Mouse (Mus musculus) testis, postnatal 14 days (tissue): Measurements from ENCODE around the gene Zc3h7b.

Experiments used
- DNase-seq: peaks from one replicate; pipeline ENCODE4 v3.0.0; 2021; ENCODE audit warnings: low spot score

Zc3h7b gene

DNA sequence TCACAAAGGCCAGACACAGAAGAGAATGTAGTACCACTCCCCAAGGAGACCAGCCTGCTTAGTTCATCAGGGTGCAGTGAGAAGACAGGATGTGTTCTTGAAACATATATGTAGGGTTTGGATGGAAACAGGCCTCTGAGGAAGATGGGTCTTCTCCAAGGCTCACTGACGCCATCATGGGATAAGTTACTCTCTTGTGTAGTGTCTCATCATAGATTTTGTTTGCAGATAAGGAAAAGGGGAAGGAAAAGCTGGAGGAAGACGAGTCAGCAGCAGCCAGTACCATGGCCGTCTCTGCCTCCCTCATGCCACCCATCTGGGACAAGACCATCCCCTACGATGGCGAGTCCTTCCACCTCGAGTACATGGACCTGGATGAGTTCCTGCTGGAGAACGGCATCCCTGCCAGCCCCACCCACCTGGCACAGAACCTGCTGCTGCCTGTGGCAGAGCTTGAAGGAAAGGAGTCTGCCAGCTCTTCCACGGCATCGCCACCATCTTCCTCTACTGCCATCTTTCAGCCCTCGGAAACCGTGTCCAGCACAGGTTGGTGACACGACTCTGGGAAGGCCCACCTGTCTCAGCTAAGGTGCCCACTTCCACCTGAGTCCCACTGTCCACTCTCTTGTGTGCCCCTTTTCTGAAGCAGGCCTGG lies 70.0 kb downstream of the Zc3h7b start:
- DNase-seq: no peak

DNA sequence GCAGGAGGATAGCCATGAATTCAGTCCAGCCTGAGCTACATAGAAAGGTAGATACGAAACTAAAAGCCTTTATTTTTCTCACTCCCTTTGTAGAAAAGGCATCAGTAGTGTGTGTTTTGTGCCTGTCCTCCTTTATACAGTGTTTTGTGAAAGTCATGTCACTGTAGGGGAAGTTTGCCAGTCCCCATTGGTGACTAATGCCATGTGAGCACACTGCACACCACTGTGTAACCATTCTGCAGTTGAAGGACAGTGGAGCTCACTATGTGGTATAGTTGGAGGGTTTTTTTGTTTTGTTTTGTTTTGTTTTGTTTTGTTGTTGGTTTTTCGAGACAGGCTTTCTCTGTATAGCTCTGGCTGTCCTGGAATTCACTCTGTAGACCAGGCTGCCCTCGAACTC lies 73.5 kb downstream of the Zc3h7b start:
- DNase-seq: no peak

DNA sequence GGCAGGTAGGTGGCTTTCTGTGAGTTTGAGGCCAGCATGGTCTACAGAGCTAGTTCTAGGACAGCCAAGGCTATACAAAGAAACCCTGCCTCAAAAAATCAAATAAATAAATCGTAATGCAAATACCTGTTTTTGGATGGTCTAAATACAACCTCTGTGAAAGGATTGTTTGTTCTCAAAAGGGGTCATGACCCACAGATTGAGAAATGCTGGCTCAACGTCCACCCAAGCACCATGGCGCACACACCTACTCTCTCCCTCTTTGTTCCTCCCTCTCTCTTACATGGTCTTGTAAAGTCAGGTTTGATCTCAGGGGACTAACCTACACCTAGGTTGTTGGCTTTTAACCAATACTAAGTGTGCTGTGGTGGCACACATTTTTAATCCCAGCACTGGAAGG lies 77.8 kb downstream of the Zc3h7b start:
- no peak for DNase-seq

DNA sequence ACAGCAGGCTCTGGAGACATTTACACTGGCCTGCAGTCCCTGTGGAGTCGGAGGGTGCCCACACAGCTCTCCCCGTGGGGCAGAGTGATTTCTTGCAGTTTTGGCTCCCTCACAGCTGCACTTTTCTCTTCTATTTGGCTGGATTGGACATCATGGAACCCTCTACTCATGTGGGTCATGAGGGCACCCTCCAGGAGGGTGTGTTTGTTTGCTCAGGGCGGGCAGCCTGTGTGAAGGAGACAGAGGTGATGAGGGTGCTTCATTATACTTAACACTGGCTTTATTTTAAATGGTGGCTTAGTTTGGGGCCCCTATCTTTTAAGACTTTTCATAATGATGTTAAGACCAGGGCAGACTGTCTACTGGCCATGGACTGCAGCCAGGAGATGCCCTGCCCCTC lies 80.0 kb downstream of the Zc3h7b start:
- no peak for DNase-seq

DNA sequence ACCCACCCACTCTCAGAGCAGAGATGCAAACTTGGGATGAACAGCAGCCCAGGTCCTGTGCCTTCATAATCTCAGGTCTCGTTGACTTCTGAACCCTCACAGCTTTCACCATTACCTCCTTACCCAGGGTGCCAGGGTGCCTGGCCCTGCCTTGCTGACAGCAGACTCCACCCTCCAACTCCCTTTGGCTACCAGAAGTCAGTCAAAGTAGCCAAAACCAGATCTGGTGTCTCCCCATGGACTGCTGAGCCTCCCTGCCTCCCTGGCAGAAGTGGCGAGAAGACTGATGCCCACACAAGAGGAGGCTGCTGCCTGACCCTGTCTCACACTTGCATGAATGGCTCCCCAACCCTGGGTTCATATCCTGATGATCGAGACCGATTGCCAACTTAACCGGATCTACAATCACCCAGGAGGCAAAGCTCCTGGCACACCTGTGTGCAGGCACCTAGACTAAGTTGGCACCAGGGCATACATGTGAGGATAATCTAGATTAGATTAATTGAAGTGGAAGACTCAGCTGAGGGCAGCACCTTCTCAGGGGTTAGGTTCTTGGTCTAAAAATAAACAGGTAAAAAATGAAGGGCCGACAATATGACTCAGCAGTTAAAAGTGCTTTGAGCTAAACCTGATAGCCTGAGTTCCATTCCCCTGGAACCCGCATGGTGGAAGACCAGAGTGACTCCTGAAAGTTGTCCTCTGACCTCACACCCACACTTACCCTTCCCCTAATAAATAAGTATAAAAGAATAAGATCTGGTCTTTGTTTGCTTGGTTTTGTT lies 83.8 kb downstream of the Zc3h7b start:
- no peak for DNase-seq

DNA sequence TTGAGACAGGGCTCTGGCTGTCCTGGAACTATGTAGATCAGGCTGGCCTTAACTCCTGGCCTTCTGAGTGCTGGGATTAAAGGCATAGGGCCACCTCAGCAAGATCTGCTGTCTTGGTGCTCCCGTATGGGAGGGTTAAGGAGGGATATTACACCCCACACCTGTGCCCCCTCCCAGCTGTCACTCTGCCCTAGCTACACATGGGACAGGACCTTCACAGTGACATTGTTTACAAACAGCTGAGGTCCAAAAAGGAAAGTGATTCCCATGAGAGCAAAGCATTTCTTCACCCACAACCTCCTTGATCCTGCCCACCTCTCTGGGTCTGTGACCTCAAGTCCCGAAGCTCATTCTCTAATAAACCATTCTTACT lies 84.3 kb downstream of the Zc3h7b start:
- no peak for DNase-seq

DNA sequence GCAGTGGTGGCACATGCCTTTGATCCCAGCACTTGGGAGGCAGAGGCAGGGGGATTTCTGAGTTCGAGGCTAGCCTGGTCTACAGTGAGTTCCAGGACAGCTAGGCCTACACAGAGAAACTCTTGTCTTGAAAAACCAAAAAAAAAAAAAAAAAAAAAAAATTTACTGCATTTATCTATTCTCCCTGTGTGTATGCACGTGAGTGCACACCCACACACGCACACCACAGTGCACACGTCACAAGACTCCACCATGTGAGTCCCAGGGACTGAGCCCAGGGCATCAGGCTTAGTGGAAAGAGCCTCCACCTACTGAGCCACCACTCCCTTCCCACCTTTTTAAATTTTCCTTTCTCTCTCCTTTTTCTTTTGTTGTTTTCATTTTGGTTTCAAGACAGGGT lies 85.7 kb downstream of the Zc3h7b start:
- no peak for DNase-seq

DNA sequence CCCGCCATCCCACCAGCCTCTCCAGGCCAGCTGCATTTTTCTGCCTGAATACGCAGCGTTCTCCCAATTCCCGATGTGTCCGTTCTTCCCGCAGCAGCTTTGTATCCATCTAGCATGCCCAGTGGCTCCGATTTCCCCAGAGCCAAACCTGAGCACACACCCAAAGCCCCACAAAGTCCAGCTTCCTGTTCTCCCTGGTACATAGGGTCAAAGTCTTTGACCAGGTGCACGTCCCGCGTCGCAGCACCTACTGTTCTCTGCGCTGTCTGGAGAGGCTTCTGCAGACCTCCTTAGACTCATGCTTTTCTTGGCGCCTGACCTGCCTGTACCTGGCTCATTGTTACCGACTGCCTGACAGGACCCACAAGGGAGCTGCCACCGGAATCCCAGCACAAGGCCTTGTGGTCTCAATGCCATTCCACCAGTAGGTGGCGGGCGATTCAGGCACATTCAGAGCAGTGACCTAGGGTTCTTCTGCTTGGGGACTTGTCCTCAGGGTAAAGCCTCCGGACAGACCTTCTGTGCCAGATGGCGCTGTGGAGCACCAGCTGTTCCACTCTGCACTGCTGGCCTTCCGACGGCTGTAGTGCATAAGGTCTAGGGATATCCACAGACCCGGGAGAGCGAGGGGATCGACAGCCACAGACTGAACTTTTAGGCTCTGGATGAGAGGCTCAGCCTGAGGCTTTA lies 86.4 kb downstream of the Zc3h7b start:
- DNase-seq: peak; percentile 81

DNA sequence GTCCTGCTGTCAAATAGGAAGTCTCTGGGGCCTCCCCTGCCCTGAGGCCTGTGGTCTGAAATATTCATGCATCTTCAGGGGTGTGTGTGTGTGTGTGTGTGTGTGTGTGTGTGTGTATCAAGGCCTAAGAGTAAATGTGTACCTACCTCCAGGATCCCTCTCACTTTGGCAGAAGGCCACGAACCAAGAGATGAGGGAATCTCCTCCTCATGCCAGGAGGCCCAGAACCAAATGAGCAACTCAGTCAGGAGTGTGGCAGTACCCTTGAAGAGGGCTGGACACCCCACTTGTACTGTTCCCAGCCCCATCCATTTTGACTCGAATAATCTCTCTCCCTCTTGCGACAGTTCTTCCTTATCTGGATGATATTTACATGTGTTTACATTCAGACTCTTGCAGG lies 87.4 kb downstream of the Zc3h7b start:
- no peak for DNase-seq

DNA sequence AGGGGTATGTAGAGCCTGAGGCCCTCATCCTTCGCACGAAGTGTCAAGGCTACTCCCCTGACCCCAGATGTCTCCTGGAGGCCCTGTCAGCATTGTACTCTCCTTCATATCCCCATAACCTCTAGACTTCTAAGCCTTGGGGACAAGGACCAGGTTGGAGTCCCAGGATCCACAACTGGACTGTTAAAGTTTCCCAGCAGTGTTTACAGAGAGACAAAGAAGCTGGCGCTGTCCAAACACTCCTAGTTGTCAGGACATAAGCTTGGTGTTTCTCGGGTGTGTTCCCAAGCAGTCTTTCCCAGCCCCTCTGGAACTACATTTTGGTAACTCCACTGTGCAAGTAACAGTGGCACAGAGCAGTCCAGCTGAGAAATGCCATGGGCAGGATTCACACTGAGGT lies 88.6 kb downstream of the Zc3h7b start:
- DNase-seq: no peak

DNA sequence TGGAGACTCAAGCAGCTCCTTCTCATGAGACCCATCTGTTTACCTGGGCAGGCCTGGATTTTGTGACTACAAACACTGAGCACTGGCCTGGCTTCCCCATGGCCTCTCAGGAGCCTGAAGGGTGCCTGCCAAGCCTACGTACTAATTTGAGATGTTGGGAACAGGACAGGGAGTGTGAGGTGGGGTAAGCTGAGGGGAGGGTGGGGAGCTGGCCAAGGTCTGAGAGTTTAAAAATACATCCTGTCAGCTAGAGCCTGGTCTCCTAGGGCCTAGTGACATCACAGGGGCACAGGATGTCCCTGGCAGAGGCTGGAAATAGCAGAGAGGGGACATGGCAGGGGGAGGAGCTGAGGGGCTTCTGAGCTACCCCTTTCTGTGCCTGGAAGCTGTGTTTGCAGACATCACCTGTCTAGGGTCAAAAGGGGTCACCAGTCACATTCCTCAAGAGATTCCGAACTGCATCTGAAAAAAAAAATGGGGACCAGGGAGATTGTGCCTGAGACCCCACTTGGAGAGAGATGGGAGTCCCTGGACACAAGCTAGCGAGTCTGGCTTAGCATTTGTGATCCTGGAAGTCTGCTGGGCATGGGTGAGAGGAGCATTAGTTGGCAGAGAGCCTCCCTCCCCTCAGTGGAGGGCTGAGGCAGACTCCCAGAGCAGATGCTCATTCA lies 89.4 kb downstream of the Zc3h7b start:
- no peak for DNase-seq

DNA sequence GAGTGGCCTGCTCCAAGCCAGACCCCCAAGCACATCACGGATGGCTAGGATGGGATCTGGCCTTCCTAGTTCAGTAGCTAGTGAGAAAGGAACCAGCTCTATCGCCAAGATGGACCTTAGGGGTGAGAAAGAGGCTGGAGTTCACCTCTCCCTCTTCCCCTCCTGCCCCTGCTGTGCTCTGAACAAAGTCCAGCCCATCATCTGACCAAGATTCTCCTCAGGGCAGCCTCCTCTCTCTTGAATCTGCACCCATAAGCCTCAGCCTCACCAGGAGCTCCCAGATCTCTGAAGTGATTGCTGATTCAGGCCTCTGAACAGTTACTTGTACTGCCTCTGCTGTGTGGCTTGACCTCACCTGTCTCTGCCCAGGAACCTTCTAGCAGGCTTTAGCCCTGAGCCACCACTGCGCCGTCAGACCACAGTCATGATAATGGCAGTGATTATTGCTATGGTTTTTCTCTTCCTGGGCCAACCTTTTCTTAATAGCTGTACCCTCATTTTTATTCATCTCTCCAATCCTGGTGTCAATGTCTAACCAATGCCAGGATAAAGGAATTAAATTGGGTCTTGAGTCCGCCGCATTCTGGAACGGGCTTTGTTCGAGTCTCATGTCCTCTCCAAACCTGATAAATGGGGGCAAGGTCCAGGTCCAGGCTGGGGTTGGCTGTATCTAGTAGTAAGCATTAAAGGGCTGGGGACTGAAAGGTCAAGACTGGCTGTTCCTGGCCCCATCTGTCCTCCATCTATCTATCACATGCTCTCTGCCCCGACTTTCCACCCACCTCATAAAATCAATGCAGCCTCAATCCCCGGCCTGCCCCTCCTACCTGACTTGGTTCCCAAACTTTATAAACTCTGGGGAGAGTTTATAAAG lies 90.4 kb downstream of the Zc3h7b start:
- DNase-seq: no peak

DNA sequence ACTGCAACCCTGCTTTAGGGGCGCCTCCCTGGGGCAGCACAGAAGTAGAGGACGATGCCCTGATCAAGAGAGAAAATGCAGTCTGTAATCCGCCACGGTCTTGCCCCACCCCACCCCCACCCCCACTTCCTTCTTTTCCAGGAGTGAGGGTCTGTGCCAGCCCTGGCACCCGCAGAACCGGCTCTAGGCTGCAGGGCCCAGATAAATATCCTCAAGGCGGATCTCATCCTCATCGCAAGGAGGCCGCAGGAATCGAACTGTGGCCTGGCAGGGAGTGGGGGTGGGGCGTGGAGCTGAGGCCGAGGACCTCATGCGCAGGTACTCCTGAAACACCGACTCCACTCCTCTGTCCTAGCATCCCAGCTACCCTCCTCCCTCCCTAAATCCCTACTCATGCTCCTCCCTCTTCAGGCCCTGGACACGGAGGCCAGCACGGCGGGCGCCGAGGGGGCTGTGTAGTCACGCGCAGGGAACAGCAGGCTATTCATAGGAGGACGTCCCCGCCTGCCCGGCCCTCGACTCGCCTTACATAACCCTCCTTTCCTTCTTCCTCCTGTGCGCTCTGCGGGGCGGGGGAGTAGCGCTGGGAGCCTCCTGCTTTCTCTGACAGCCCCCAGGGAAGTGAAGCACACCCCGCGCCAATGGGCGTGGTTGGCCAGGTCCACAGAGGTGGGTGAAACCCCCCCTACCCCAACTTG lies 91.4 kb downstream of the Zc3h7b start:
- peak; percentile 85 for DNase-seq

DNA sequence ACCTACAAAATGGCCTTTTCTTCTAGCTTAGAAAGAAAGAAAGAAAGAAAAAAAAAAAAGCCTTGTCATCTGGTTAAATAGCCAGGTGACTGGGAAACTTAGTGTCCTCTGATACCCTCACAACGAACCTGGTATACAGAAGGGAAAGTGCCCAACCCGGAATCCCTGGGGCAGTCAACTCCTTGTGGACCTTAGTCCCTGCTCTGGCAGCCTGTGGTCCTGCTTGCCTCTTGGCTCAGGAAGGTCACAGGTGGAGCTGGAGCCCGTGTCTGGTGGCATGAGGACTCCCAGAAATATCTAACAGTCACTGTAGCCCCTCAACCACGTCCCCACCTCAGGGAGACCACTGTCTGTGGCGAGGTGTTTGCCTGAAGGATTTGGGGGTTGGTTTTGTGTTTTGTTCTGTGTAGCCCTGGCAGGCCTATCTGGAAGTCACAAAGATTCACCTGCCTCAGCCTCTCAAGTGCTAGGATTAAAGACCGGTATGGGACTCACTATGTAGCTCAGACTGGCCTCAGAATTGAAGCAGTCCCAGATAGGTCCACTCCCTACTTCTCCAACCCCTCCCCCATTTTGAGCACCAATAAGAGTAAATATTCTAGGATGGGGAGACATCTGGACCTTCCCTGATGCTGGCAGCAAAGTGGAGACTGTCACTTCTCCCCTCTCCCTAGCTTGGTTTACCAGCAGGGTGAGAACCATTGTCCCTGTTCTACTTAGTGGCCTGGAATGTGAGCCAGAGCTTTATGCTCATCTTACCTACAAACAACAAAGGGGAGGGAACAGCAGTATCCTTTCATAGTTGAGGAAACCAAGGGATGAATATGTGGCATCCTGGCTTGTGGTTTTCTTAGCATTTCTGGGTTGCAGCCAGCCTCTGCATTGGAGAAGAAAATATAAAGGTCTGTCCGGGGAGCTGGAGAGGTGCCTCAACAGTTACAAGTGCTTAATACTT lies 92.4 kb downstream of the Zc3h7b start:
- DNase-seq: no peak

DNA sequence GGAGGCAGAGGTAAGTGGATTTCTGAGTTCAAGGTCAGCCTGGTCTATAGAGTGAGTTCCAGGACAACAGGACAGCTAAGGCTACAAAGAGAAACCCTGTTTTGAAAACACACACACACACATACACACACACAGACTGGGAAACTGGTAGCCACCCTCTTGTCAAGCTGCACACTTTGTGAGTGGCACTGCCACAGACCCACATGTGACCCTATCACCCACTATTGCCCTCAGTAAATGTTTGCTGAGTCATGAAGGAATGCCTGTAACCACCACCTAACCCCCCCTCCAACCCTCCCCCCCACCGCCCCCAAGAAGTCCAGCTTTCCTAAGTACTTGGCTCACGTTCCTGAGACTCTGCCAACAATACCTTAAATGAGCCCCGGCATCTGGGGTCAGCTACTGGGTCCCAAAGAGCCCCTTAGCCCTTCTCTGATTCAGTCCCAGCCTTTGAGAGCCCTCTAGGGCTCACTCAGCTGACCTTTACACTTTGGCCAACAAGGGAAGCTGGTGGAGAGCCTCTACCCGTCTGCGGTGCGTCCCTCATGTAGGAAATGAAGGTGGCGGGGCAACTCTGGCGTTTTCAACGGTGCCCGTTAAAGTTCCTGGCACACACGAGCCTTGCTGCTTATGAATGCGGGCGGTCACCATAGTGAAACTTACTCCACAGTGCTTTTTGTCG lies 93.8 kb downstream of the Zc3h7b start:
- DNase-seq: no peak

DNA sequence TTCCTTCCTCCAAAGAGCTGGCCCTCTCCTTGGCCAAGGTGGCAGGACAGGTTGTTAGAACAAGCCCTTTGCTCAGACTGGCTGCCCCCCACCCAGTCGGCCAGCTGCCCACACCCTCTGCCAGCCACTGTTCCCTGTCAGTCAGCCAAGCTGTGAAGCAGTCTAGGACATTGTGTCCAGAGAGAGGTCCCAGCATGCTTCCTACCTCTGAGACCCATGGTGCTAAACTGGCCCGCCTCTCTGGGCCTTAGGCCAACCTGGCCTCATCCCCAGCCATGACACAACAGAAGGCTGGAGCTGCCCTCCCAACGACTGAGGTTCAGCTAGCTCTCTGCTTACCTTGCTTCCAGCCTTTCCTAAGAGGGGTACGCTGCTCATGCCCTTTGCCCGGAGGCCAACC lies 94.8 kb downstream of the Zc3h7b start:
- DNase-seq: peak; percentile 84

DNA sequence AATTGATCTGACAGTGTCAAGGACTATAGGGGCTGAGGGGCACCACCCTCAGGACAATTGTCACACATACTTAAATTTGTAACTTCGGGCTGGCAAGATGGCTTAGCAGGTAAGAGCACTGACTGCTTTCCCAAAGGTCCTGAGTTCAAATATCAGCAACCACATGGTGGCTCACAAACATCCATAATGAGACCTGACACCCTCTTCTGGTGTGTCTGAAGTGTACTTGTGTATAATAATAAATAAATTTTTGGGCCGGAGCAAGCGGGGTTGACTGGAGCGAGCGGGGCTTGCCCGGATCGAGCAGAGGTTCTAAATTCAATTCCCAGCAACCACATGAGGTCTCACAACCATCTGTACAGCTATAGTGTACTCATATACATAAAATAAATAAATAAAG lies 95.4 kb downstream of the Zc3h7b start:
- DNase-seq: no peak

DNA sequence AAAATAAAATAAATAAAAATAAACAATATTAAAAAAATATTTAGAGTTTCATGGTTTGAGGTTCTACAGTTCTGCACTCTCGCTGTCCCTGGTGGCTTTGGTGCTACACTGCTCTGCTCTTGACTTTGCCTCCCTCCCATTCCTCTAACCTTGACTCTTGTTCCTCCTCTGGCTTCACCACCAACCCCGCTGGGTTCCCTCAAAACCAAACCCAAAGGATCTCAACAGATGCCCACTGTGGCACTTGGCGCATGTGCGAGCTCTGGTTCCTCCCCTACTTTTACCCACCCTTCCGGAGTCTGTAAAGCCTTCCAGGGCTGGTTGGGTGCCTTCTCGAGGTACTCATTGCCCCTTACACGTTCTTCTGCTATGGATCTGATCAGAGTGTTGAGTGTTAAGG lies 97.4 kb downstream of the Zc3h7b start:
- DNase-seq: no peak

DNA sequence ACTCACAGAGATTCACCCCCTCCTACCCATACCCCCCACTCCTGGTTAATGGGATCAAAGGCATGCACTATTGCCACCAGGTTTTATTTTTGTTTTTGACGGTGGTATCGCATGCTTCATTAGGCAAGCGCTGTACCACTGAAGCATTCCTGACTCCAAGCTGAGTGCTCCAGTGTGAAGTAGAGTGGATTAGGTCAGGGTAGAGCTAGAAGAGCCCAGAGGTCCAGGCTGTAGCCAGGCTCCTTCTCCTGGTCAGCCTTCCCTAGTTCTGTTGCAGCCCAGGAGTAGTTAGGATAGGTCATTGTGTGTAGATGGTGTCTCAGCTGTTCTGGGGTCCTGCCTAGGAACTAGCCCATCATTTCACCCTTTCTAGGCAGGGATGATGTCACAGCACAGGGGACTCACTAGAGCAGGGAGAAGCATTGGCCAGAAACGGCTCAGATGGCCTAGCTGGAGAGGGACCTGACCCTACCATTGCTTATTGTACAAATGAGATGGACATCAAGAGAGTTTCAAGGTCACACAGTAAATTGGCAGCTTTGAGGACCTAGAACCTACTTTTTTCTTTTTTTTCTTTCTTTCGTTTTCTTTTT lies 100.3 kb downstream of the Zc3h7b start:
- no peak for DNase-seq
